In genomic region chr10:102823434-102823833, GRCm38 (mm10) we compare ENCODE assay signal across 15 mouse cellular contexts.
DNase-seq lines count a peak whose midpoint lies in the region; ATAC-seq and TF ChIP-seq lines count a peak whose summit lies in the region.
"Had no signal": no experiment of that assay in that cellular context is flagged by ENCODE, and none has a peak within 500 bp of the region (broad histone marks: within the 10 kb centered on the region; RNA-seq: fewer than 3 reads in every experiment).

No protein-coding gene starts in this region.

- no peaks in the 10 kb centered on the region for H3K4me1 ChIP-seq in forebrain, postnatal 0 days (ENCODE audit: insufficient read depth)
- H3K4me1 ChIP-seq in forebrain, embryonic 10.5 days, result no peaks in the 10 kb centered on the region
- H3K4me1 ChIP-seq: embryonic facial prominence, embryonic 13.5 days; hindbrain, embryonic 13.5 days; neural tube, embryonic 15.5 days had no signal

- no peaks in the 10 kb centered on the region for H3K36me3 ChIP-seq in forebrain, postnatal 0 days (ENCODE audit: insufficient read depth)
- H3K36me3 ChIP-seq in forebrain, embryonic 10.5 days (replicated peaks), result no peaks in the 10 kb centered on the region
- H3K36me3 ChIP-seq: embryonic facial prominence, embryonic 13.5 days; G1E; hindbrain, embryonic 13.5 days; neural tube, embryonic 15.5 days had no signal

- H3K9me3 ChIP-seq in forebrain, postnatal 0 days (ENCODE audit: low read length), result no peaks in the 10 kb centered on the region
- H3K9me3 ChIP-seq in forebrain, embryonic 10.5 days, result no peaks in the 10 kb centered on the region
- H3K9me3 ChIP-seq: embryonic facial prominence, embryonic 13.5 days; G1E; hindbrain, embryonic 13.5 days; neural tube, embryonic 15.5 days had no signal

- POLR2A ChIA-PET in Patski (lab: Charles Lee), result no interaction called here

- in situ Hi-C loops in Patski (cut with MboI; ENCODE audit: low pct_unique_long_range_greater_than_20kb), result no loop called here

- intact Hi-C loops in left cerebral cortex, adult 2 months (cut with DNase I), result loop anchor here (2.0 to 5.0 kb wide), 3 partner anchors 86 to 376 kb away; no protein-coding TSS in a partner anchor

- no peak overlapping the region for H3K4me2 ChIP-seq in forebrain, postnatal 0 days (ENCODE audit: low read depth)
- H3K4me2 ChIP-seq: embryonic facial prominence, embryonic 13.5 days; hindbrain, embryonic 13.5 days; neural tube, embryonic 15.5 days had no signal

- CTCF ChIA-PET in Patski (lab: Charles Lee), result no interaction called here

- no peak overlapping the region for H3K4me3 ChIP-seq in forebrain, postnatal 0 days (ENCODE audit: low read depth, low read length)
- H3K4me3 ChIP-seq in forebrain, embryonic 10.5 days, result no peak overlapping the region
- H3K4me3 ChIP-seq in left cerebral cortex, adult 2 months, result no peak overlapping the region
- H3K4me3 ChIP-seq: embryonic facial prominence, embryonic 13.5 days; hindbrain, embryonic 13.5 days; neural tube, embryonic 15.5 days had no signal

- no peak for ATAC-seq in forebrain, postnatal 0 days
- no peak for ATAC-seq in Patski

- no peaks in the 10 kb centered on the region for H3K27me3 ChIP-seq in forebrain, postnatal 0 days (ENCODE audit: insufficient read depth, low read length)
- H3K27me3 ChIP-seq in forebrain, embryonic 10.5 days (ENCODE audit: poor library complexity, severe bottlenecking), result no peaks in the 10 kb centered on the region
- H3K27me3 ChIP-seq in Patski, result peaks cover 7% of the 10 kb centered on the region
- H3K27me3 ChIP-seq: embryonic facial prominence, embryonic 13.5 days; hindbrain, embryonic 13.5 days; neural tube, embryonic 15.5 days had no signal

- peak; percentile 37 for TF ChIP-seq CTCF in forebrain, postnatal 0 days (IDR thresholded peaks at IDR 0.05; ENCODE audit: low read depth)
- peak; percentile 65 for TF ChIP-seq CTCF in left cerebral cortex, adult 2 months (IDR thresholded peaks at IDR 0.05)
- peak; percentile 34 for TF ChIP-seq CTCF in Patski (IDR thresholded peaks at IDR 0.05)

- H3K9ac ChIP-seq in forebrain, postnatal 0 days, result no peak overlapping the region
- H3K9ac ChIP-seq: embryonic facial prominence, embryonic 13.5 days; hindbrain, embryonic 13.5 days; neural tube, embryonic 15.5 days had no signal

- DNase-seq in forebrain, postnatal 0 days, result peak; percentile 11
- DNase-seq in forebrain, embryonic 10.5 days (ENCODE audit: extremely low spot score, low spot score), result no peak
- DNase-seq in left cerebral cortex, adult 2 months (ENCODE audit: extremely low spot score in 1 of 2, low spot score in 2 of 2), result no peak
- DNase-seq in left cerebral cortex, adult 11 months (ENCODE audit: low spot score), result no peak
- DNase-seq in 3T3-L1 (ENCODE audit: low read depth, low spot score) (peak; percentile 25), Patski (ENCODE audit: low read depth, low spot score) (no peak)
- no peak for DNase-seq in spleen, postnatal 14 days (ENCODE audit: low spot score in 2 of 2)
- DNase-seq: adrenal gland, postnatal 14 days; cerebellum, adult 9-11 months; kidney, adult 8-10 months; thymus, postnatal 36 days had no signal

- H3K27ac ChIP-seq in forebrain, postnatal 0 days (ENCODE audit: low read depth, low read length), result no peak overlapping the region
- no peak overlapping the region for H3K27ac ChIP-seq in forebrain, embryonic 10.5 days
- no peak overlapping the region for H3K27ac ChIP-seq in left cerebral cortex, adult 2 months
- H3K27ac ChIP-seq: embryonic facial prominence, embryonic 13.5 days; hindbrain, embryonic 13.5 days; neural tube, embryonic 15.5 days had no signal

Comparison
In these comparisons a context has a peak if more than half of its experiments do, and no peak if none do; other contexts are left out.
1. DNase-seq: peak in forebrain, postnatal 0 days (single experiment) and 3T3-L1 (single experiment); none in forebrain, embryonic 10.5 days (single experiment), left cerebral cortex, adult 2 months (0 of 2), left cerebral cortex, adult 11 months (single experiment), Patski (single experiment) and spleen, postnatal 14 days (0 of 2).
2. Peak in every context shown above with its lines, with median percentiles within 50 percentile points of each other: CTCF ChIP-seq.